Mouse (Mus musculus) right cerebral cortex, adult 2 months (tissue): ENCODE measurements around the gene Ccdc17.

ENCODE experiments used
- DNase-seq, 2 experiments: peaks; one replicate each; pipeline ENCODE4 v3.0.0; 2021 to 2022; ENCODE audit warnings: low spot score in 2 of 2

The Ccdc17 gene

GRCm38 (mm10) chr4:116644326-116644725, 47.9 kb downstream of the Ccdc17 start:
- peak; percentile 20 to 25 for DNase-seq

GRCm38 (mm10) chr4:116645624-116646023, 49.2 kb downstream of the Ccdc17 start:
- no peak for DNase-seq

GRCm38 (mm10) chr4:116649411-116649810, 53.0 kb downstream of the Ccdc17 start:
- no peak for DNase-seq
